Mouse (Mus musculus): Measurements from ENCODE around the gene Ephb2. TPM values are rescaled to one million over a fixed set of nuclear protein-coding genes. Genes with fewer than 3 reads are reported as not detected.

Ephb2 gene
- polyA plus RNA-seq, 2 experiments: 0.17 to 0.41 TPM

DNA sequence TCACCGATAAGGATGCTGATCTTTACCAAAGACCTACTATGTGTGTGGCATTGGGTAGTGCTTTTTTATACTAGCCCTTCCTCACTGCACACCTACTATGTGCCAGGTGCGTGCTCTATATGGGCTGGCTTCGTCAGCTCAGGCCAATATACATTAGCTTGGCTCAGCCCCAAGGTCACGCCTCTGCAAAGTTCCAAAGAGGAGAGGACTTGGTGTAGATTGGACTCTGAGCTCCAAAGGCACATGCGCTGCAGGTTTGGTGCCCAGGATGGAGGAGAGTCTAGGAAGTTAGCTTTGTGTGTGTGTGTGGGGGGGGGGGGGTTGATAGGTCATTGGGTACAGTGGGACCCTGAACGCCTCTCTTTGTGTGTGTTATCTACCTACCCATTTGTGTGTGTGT is 32.6 kb upstream of the Ephb2 start:
- Histone ChIP-seq H3K4me2 (ENCODE audit: low read depth) (no peak overlapping the region), H3K27me3 (ENCODE audit: control insufficient read depth, insufficient read depth, low read length) (no peaks in the 10 kb centered on the region), H3K36me3 (replicated peaks; ENCODE audit: control insufficient read depth, insufficient read depth, low read depth) (no peaks in the 10 kb centered on the region), H3K27ac (no peak overlapping the region), H3K4me1 (replicated peaks; ENCODE audit: control insufficient read depth in 2 of 2, insufficient read depth in 2 of 2, low read length in 1 of 2) (no peaks in the 10 kb centered on the region), H3K4me3 (ENCODE audit: insufficient read depth in 1 of 2, low read depth in 2 of 2, low read length in 2 of 2) (no peak overlapping the region), H3K9ac (replicated peaks) (no peak overlapping the region), H3K9me3 (ENCODE audit: control insufficient read depth, low read length) (no peaks in the 10 kb centered on the region)
- ATAC-seq (ENCODE audit: insufficient read depth) (no peak), DNase-seq (ENCODE audit: low read depth in 3 of 3, low spot score in 3 of 3) (no peak)
- TF ChIP-seq EP300 (IDR thresholded peaks at IDR 0.05; ENCODE audit: low read depth): no peak
- TF ChIP-seq CTCF (IDR thresholded peaks at IDR 0.05; ENCODE audit: low read depth): no peak
- WGBS (ENCODE audit: insufficient replicate concordance): 65% methylated on average over 6 of the region's 6 CpGs

DNA sequence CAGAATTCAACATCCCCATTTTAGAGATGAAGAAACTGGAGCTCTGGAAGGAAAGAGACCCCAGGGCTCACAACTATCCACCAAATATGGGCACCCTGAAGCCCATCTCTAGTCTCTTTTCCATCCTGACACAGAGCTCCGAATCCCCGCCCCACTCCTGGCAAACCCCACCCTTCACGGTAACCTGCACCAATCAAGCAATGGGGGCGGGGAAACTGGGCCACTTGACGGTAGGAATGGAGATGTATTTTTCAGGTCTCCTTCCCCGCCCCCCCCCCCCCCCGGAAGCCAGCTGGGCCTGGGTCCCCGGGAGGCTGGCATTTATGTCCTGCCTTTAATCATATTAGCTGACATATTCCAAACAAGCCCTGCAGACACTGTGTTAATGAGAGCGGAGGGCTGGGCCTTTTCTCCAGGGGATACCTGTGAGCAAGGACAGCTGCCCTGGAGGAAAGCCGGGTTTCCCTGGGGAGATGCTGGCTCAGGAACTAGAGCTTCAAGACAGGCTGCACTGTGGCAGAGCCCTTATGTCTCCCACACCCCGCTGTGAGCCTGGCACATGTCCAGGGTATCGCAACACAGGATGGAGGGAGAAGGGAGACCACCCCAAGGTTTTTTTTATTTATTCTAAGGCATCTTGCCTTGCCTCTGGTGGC is 32.0 kb upstream of the Ephb2 start:
- TF ChIP-seq EP300 (IDR thresholded peaks at IDR 0.05; ENCODE audit: low read depth): no peak
- TF ChIP-seq CTCF (IDR thresholded peaks at IDR 0.05; ENCODE audit: low read depth): no peak
- Histone ChIP-seq H3K27ac (no peak overlapping the region), H3K4me1 (replicated peaks; ENCODE audit: control insufficient read depth in 2 of 2, insufficient read depth in 2 of 2, low read length in 1 of 2) (no peaks in the 10 kb centered on the region), H3K9me3 (ENCODE audit: control insufficient read depth, low read length) (no peaks in the 10 kb centered on the region), H3K36me3 (replicated peaks; ENCODE audit: control insufficient read depth, insufficient read depth, low read depth) (no peaks in the 10 kb centered on the region), H3K27me3 (ENCODE audit: control insufficient read depth, insufficient read depth, low read length) (no peaks in the 10 kb centered on the region), H3K4me2 (ENCODE audit: low read depth) (no peak overlapping the region), H3K9ac (replicated peaks) (no peak overlapping the region), H3K4me3 (ENCODE audit: insufficient read depth in 1 of 2, low read depth in 2 of 2, low read length in 2 of 2) (no peak overlapping the region)
- 22% methylated on average over 11 of the region's 12 CpGs for WGBS (ENCODE audit: insufficient replicate concordance)
- no peak for DNase-seq (ENCODE audit: low read depth in 3 of 3, low spot score in 3 of 3)
- no peak for ATAC-seq (ENCODE audit: insufficient read depth)

DNA sequence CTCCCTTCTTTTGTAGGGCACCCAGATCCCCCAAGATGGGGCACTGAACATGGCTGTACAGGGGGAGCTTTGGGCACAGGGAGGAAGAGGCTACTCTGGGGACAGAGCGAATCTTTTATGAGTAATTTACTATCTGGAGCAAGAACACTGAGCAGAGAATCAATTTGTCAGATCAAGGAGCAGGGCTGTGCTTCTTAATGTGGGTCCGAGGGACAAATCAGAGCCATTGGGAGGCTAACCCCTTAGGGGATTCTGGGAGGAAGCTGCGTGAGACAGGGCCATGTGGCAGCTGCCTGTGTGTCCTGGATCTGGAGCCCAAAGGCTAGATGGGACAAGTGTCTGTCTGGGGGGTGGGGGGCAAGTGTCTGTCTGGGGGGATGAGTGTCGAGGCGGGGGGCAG is 29.7 kb upstream of the Ephb2 start:
- DNase-seq (ENCODE audit: low read depth in 3 of 3, low spot score in 3 of 3) (no peak), ATAC-seq (ENCODE audit: insufficient read depth) (no peak)
- no peak overlapping the region for H3K4me3 ChIP-seq (ENCODE audit: insufficient read depth in 1 of 2, low read depth in 2 of 2, low read length in 2 of 2)
- H3K4me2 ChIP-seq (ENCODE audit: low read depth): no peak overlapping the region
- no peaks in the 10 kb centered on the region for H3K27me3 ChIP-seq (ENCODE audit: control insufficient read depth, insufficient read depth, low read length)
- H3K27ac ChIP-seq: no peak overlapping the region
- TF ChIP-seq EP300 (IDR thresholded peaks at IDR 0.05; ENCODE audit: low read depth): no peak
- no peak for TF ChIP-seq CTCF (IDR thresholded peaks at IDR 0.05; ENCODE audit: low read depth)
- no peaks in the 10 kb centered on the region for H3K4me1 ChIP-seq (replicated peaks; ENCODE audit: control insufficient read depth in 2 of 2, insufficient read depth in 2 of 2, low read length in 1 of 2)
- H3K9me3 ChIP-seq (ENCODE audit: control insufficient read depth, low read length): no peaks in the 10 kb centered on the region
- no peaks in the 10 kb centered on the region for H3K36me3 ChIP-seq (replicated peaks; ENCODE audit: control insufficient read depth, insufficient read depth, low read depth)
- H3K9ac ChIP-seq (replicated peaks): no peak overlapping the region
- WGBS (ENCODE audit: insufficient replicate concordance): 56% methylated on average over 5 of the region's 5 CpGs

DNA sequence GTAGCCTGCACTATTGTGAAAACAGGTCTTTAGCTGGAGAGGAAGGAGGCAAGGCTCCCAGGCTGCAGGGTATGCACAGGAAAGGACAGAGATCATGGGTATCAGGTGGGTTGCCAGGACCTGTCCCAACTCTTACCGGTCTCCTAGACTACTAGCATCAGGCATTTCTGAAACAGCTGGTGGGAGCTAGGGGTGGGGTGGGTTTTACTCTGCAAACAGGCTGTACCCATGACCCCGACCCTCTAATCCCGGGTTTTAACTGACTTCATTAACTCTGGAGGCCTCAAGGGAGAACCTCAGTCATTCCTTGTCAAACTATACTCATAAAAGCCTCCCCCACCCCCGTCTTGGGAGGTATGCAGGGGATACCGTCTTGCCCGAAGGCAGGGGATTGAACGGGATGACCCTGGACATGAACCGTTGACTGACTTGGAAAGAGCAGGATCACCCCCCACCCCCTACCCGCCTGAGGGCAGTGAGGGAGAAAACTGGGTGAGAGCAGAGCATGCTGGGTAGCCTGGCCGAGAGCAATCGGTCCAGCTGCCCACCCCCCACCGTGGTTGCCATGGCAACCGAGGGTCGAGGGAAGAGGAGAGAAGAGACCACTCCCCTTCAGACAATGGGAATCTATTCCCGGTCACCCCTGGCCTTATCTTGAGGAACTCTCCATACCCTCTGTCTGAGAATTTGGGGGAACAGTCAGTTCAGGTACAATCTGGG is 29.1 kb upstream of the Ephb2 start:
- H3K4me2 ChIP-seq (ENCODE audit: low read depth): no peak overlapping the region
- ATAC-seq (ENCODE audit: insufficient read depth) (no peak), DNase-seq (ENCODE audit: low read depth in 3 of 3, low spot score in 3 of 3) (no peak)
- no peaks in the 10 kb centered on the region for H3K36me3 ChIP-seq (replicated peaks; ENCODE audit: control insufficient read depth, insufficient read depth, low read depth)
- H3K9ac ChIP-seq (replicated peaks): no peak overlapping the region
- no peak for TF ChIP-seq CTCF (IDR thresholded peaks at IDR 0.05; ENCODE audit: low read depth)
- no peak for TF ChIP-seq EP300 (IDR thresholded peaks at IDR 0.05; ENCODE audit: low read depth)
- H3K27ac ChIP-seq: no peak overlapping the region
- H3K4me3 ChIP-seq (ENCODE audit: insufficient read depth in 1 of 2, low read depth in 2 of 2, low read length in 2 of 2): no peak overlapping the region
- no peaks in the 10 kb centered on the region for H3K27me3 ChIP-seq (ENCODE audit: control insufficient read depth, insufficient read depth, low read length)
- no peaks in the 10 kb centered on the region for H3K9me3 ChIP-seq (ENCODE audit: control insufficient read depth, low read length)
- WGBS (ENCODE audit: insufficient replicate concordance): 28% methylated on average over 15 of the region's 15 CpGs
- H3K4me1 ChIP-seq (replicated peaks; ENCODE audit: control insufficient read depth in 2 of 2, insufficient read depth in 2 of 2, low read length in 1 of 2): no peaks in the 10 kb centered on the region

DNA sequence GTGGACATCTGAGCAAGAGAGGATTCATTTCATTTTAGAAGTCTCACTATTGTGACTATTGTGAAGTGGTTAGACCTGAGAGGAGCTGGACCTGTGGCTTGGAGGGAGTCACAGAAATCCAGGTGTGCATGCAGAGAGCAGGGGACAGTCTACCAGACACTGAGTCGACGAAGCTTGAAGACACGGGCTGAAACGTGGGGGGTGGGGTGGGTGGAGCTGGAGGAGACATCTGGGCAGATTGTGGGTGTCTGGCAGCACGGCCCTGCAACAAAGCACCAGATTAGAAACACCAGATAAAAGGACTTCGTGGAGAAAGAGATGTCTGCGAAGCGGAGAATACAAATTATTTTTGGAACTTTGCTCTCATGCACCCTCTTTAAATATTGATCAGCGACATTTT is 27.7 kb upstream of the Ephb2 start:
- no peak overlapping the region for H3K9ac ChIP-seq (replicated peaks)
- no peaks in the 10 kb centered on the region for H3K27me3 ChIP-seq (ENCODE audit: control insufficient read depth, insufficient read depth, low read length)
- DNase-seq (ENCODE audit: low read depth in 3 of 3, low spot score in 3 of 3): no peak
- no peak for TF ChIP-seq EP300 (IDR thresholded peaks at IDR 0.05; ENCODE audit: low read depth)
- no peak for TF ChIP-seq CTCF (IDR thresholded peaks at IDR 0.05; ENCODE audit: low read depth)
- no peaks in the 10 kb centered on the region for H3K4me1 ChIP-seq (replicated peaks; ENCODE audit: control insufficient read depth in 2 of 2, insufficient read depth in 2 of 2, low read length in 1 of 2)
- H3K4me2 ChIP-seq (ENCODE audit: low read depth): no peak overlapping the region
- H3K36me3 ChIP-seq (replicated peaks; ENCODE audit: control insufficient read depth, insufficient read depth, low read depth): no peaks in the 10 kb centered on the region
- H3K4me3 ChIP-seq (ENCODE audit: insufficient read depth in 1 of 2, low read depth in 2 of 2, low read length in 2 of 2): no peak overlapping the region
- no peak for ATAC-seq (ENCODE audit: insufficient read depth)
- 27% methylated on average over 9 of the region's 9 CpGs for WGBS (ENCODE audit: insufficient replicate concordance)
- no peaks in the 10 kb centered on the region for H3K9me3 ChIP-seq (ENCODE audit: control insufficient read depth, low read length)
- no peak overlapping the region for H3K27ac ChIP-seq
